Mouse (Mus musculus): ENCODE results near the gene Nprl3.

Gene Nprl3

GRCm38 (mm10) chr11:32245614-32246013, 21.9 kb downstream of the Nprl3 start:
- DNase-seq (ENCODE audit: low read depth, low spot score) = no peak

DNA sequence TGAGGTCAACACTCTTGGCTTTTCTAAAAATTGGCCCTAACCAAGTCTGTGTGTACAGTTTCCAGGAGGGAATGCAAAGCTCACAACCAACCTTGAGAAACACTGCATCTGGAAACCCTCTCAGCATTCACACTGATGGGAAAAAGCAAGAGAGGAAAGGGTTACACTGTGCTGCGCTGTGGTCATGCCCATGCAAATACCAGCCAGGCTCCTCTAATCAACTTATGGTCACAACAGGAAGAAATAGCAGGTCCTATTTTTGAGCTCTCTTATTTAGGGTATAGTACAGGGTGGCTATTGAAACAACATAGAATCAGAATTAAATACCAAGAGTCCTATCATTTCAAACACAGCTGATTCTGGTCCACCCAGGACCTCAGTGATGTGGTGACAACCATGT, 22.9 kb downstream of the Nprl3 start:
- DNase-seq (ENCODE audit: low read depth, low spot score) = no peak

- no peak for DNase-seq (ENCODE audit: low read depth, low spot score)
Measured at GRCm38 (mm10) chr11:32244064-32244463, 23.4 kb downstream of the Nprl3 start.

- no peak for DNase-seq (ENCODE audit: low read depth, low spot score)
Measured at GRCm38 (mm10) chr11:32243205-32243955, 24.1 kb downstream of the Nprl3 start.

DNA sequence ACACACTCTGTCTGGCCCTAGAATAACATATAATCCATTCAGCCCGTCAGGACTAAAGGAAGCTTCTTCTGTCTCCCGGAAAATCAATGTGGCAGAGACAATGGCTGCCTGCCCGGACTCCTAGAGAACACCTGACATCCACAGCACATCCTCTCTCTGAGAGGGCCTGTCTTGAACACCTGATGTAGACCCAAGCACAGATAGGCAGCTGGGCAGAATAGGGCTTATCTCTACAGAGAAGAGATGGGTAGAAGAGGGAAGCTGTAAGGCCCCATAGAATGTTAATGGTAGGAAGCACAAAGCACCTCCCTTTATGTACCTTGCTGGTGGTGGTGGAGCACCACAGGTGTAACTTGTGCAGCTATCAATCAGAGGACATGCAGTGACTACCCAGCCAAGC, 25.3 kb downstream of the Nprl3 start:
- DNase-seq (ENCODE audit: low read depth, low spot score) = no peak

DNA sequence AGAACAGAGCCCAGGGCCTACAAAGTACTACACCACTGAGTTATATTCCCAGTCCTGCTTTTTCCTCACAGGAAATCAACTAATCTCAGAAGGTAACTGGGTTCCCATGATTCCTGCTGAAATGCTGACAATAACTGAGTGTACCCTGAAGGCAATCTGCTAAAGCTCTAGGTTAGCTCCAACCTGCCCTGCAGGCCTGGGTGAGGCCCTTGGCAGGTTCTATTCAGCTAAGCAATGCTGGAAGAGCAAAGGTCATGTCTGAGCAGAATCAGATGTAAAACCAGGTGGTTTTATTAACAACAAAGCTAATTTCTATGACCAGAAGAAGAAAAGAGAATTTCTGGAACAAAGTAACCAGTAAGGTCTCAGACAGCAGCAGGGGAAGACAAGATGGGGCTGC, 26.1 kb downstream of the Nprl3 start:
- DNase-seq (ENCODE audit: low read depth, low spot score) = no peak

GRCm38 (mm10) chr11:32238093-32238860, 29.2 kb downstream of the Nprl3 start:
- no peak for DNase-seq (ENCODE audit: low read depth, low spot score)

DNA sequence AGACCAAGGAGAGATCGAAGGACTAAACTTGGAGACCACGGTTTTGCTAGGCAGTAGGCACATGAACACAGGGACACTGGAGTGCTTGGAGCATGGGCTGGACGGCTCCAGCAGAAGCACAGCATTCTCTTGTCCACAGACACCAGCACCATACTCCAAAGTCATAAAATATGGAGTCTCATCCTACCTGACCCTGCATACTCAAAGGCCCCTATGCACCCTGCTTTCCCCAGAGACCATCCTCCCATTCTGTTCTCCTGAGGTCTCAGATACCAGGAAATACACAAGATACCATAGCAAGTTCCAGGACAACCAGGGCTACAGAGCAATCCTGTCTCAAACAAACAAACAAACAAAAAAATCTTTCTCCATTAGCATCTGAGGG, 30.1 kb downstream of the Nprl3 start:
- no peak for DNase-seq (ENCODE audit: low read depth, low spot score)

DNA sequence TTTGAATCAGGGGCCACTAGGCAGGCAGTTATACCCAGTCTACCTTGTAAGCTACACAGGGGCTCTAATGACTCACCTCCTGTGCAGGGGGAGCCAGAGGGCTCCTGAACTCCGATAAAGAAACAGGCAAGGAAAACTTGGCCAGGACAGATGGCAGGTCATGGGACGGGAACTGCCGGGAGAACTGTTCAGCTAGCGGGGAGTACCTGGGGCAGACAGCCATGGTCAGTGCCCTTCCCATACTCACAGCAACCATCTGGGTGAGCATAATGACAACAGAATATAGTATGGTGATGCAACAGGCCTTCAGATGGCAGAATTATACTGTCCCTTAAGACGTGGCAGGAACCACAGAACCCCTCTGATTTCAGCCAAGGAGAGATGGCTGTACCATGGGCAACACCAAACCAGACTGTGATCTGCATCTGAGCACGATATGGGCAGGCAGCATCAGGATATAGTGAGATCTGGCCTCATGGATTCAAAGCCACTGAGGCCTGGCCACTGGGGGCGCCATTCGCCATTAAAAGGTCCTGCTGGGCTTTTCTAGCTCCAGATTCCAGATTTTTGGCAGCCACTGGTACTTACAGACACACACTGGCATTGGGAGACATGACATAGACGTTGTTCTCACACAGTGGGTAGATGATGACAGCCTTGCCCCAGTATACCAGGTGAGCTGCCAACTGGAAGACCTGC, 30.6 kb downstream of the Nprl3 start:
- no peak for DNase-seq (ENCODE audit: low read depth, low spot score)

GRCm38 (mm10) chr11:32236132-32236531, 31.4 kb downstream of the Nprl3 start:
- no peak for DNase-seq (ENCODE audit: low read depth, low spot score)

- no peak for DNase-seq (ENCODE audit: low read depth, low spot score)
Measured at GRCm38 (mm10) chr11:32235646-32236045, 31.9 kb downstream of the Nprl3 start.

DNA sequence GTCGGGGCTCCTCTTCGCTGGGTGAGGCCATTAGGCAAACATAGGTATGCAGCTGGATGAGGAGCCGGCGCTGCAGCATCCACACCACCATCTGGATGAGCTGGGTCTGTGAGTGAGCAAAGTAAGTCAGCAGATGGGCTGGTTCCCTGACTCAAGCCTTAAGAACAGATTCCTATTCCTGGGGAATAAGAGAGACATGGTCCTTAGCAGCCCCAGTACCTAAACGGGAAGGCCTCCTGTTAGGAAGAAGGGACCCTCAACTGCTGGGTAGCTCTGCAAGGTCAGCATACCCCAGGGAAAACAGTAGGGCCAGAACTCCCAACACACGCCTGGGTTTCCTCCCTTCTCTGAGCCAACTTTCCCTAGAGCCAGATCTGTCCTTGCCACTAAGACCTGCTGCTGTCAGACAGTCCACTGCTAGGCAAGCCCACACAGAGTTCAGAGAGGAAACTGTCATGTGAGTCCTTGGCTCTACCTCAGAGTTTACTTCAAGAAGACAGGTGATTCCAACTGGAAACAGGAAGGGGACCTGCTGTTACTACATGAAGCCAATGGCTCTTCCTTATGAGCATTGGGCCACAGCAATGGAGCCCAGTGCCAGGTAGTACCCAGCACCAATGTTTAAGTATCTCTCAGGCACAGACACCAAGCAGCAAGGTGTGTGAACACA, 32.6 kb downstream of the Nprl3 start:
- no peak for DNase-seq (ENCODE audit: low read depth, low spot score)

DNA sequence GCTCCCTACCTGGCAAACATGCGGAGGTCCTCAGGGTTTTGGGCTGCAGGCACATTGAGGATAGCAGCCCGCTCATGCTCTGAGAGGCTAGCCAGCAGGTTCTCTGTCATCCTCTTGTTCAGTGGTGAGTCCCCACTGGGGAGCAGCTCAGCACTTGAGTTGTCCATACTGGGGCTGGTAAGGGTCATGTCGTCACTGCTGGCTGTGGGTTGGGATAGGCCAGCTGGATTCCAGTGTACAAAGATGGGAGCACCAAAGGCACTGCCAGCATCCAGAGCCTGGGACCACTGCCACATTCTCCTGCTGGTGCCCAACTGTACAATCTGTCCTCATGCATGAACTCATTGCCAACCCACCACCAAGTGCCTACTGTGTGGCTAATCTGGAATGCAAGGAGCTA, 33.6 kb downstream of the Nprl3 start:
- no peak for DNase-seq (ENCODE audit: low read depth, low spot score)

DNA sequence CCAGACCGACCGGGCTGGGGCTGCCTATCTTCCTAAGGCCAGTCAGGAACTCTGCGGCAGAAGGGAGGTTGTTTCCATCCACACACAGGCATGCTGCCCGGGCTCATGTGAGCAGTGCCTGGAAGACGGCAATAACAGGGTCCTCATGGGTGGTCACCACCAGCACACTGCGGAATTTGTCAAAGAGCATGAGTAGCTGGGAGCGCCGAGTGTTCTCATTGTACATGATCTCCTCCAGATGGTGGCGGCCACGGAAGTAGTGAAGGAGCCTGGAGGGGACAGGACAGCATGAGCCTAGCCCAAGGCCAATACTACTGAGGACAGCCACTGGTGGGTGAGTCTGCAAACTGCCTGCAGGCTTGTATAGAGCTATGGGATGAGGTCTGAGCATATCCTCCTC, 34.7 kb downstream of the Nprl3 start:
- no peak for DNase-seq (ENCODE audit: low read depth, low spot score)

- DNase-seq (ENCODE audit: low read depth, low spot score) = no peak
Measured at GRCm38 (mm10) chr11:32231125-32231524, 36.4 kb downstream of the Nprl3 start.

GRCm38 (mm10) chr11:32230220-32230619, 37.3 kb downstream of the Nprl3 start:
- DNase-seq (ENCODE audit: low read depth, low spot score) = no peak

DNA sequence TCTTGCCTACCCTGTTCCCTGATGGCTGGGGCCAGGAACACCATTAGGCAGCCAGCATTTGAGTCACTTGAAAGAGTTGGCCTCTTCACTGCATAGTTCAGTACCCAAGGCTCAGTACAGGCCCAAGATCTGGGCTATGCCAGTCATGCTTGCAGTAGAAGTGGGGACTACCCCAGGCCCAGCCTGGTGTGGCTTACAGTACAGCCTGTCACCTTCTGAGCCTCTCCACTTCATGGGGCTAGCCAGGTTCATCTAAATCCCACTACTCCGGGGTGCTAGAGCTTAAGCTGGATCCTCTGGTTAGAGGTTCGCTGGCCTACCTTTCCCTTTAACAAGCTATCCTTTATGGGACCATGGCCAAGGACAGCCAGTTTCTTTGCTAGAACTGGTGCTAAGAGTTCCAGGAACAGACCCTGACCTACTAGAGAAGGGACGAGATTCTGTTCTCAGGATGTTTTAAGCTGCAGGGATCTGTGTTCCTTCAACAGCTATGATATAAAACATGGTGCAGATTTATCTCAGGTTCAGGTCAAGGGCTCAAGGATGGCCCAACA, 39.1 kb downstream of the Nprl3 start:
- no peak for DNase-seq (ENCODE audit: low read depth, low spot score)

DNA sequence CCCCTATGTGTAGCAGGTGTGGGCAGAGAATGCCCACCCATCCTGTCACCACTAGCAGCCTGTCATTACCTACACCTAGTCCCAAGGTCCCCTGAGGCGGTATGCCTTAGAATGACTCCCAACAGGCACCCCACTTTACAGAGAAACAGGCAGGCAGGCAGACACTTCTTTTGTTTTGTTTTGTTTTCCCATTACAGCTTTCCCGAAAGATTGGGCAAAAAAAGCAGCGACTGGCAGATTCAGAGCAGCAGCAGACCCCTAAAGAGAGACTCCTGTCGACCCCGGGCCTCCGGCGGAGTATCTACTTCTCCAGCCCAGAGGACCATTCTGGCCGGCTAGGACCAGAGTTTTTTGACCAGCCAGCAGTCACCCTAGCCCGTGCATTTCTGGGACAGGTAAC, 40.0 kb downstream of the Nprl3 start:
- no peak for DNase-seq (ENCODE audit: low read depth, low spot score)

GRCm38 (mm10) chr11:32227041-32227440, 40.5 kb downstream of the Nprl3 start:
- no peak for DNase-seq (ENCODE audit: low read depth, low spot score)

DNA sequence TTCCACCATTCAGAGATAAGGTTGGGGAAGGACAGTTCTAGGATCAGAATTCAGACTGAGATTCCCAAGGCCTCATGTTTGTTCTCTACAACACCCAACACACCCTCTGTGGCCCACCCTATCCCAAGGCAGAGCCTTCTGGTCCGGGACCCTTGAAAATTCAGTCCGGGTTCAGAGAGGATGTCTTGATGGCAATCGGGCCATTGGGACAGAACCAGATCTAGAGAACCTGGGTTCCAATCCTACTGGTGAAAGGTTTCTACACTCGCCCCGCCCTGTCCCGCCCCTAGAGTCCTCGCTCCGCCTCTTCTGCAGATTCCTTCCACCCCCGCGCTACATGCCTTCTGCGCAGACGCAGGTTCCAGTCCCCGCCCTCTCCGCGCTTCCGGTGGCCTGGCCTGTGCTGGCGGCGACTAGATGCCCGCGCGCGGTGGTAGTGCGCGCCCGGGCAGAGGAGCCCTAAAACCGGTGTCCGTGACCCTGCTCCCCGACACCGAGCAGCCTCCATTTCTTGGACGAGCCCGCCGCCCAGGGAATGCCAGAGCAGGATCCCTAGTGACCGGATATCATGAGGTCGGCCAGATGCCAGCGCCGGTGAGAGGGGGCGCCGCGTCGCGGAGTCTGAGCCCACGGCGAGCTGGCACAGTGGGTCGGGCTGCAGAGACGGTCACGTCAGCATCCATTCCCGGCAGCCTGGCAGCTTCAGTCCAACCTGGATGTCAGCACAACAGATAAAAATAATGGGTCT, 41.2 kb downstream of the Nprl3 start, which contains the start of gene Mpg:
Mpg (plus strand) TSS at position 382 of the 748 bp plus-strand sequence.
- peak; percentile 82 for DNase-seq (ENCODE audit: low read depth, low spot score)
